Mouse (Mus musculus) forebrain, postnatal 0 days (tissue): ENCODE results near the gene Galnt18. TPM values are rescaled to one million over a fixed set of nuclear protein-coding genes. Genes with fewer than 3 reads are reported as not detected.

Source experiments
- ATAC-seq: fragments of 200-750 bp; cut with Nextera tagmentation; 2 replicates; pipeline ENCODE4 v1.8.0; 2017; ENCODE audit warnings: mild to moderate bottlenecking, moderate library complexity
- DNase-seq: peaks from one replicate; pipeline ENCODE4 v3.0.0-alpha.2; 2015
- H3K27ac ChIP-seq: fragments of 300-500 bp; sonication (generic); 2 replicates; pipeline ENCODE4 v1.5.1; 2014; ENCODE audit warnings: low read depth, mild to moderate bottlenecking, antibody characterized with exemption, low read length, moderate library complexity, mixed read lengths
- H3K27me3 ChIP-seq: fragments of 300-500 bp; sonication (generic); 2 replicates; pipeline ENCODE4 v1.6.1; 2014; ENCODE audit warnings: mild to moderate bottlenecking, low read length, mixed read lengths; ENCODE audit not compliant: insufficient read depth
- H3K36me3 ChIP-seq: fragments of 300-500 bp; sonication (generic); 2 replicates; pipeline ENCODE4 v1.6.1; 2014; ENCODE audit warnings: mild to moderate bottlenecking, moderate library complexity; ENCODE audit not compliant: insufficient read depth
- H3K4me1 ChIP-seq: fragments of 300-500 bp; sonication (generic); 2 replicates; pipeline ENCODE4 v1.6.1; 2014; ENCODE audit warnings: antibody characterized with exemption; ENCODE audit not compliant: insufficient read depth
- H3K4me2 ChIP-seq: fragments of 300-500 bp; sonication (generic); 2 replicates; pipeline ENCODE4 v1.6.1; 2014; ENCODE audit warnings: low read depth, mild to moderate bottlenecking, moderate library complexity
- H3K4me3 ChIP-seq: fragments of 300-500 bp; sonication (generic); 2 replicates; pipeline ENCODE4 v1.5.1; 2014; ENCODE audit warnings: low read depth, low read length, mixed read lengths
- H3K9ac ChIP-seq: fragments of 300-500 bp; sonication (generic); 2 replicates; pipeline ENCODE4 v1.6.1; 2014; ENCODE audit warnings: mild to moderate bottlenecking
- H3K9me3 ChIP-seq: fragments of 300-500 bp; sonication (generic); 2 replicates; pipeline ENCODE4 v1.6.1; 2016; ENCODE audit warnings: low read length
- CTCF ChIP-seq: sonication (generic); IDR thresholded peaks from 2 replicates; pipeline ENCODE4 v1.5.1; 2016; ENCODE audit warnings: antibody characterized with exemption, control low read depth, low read depth
- WGBS: fragments of 180-500 bp; shearing (Covaris S2); extraction: QIAGEN DNeasy Blood & Tissue Kit; methylation state at CpG from one replicate; pipeline ENCODE4 v1.1.7; 2014; 5-methylcytosine and 5-hydroxymethylcytosine counted together
- polyA plus RNA-seq: library from polyadenylated mRNA; unstranded; fragments of >200 nt; fragmentation: Nextera tagmentation; extraction: Ambion mirVana; gene quantifications from 2 replicates; pipeline ENCODE4 v1.2.1, GENCODE M21; 2015
- total RNA-seq: library from RNA; depleted of rRNA; stranded (reverse); fragments of >200 nt; gene quantifications from 2 replicates; pipeline ENCODE4 v1.2.3, GENCODE M21; 2014

The Galnt18 gene
- total and polyA plus RNA-seq, 2 experiments from 2014 or later: 18.0 to 22.0 TPM

DNA sequence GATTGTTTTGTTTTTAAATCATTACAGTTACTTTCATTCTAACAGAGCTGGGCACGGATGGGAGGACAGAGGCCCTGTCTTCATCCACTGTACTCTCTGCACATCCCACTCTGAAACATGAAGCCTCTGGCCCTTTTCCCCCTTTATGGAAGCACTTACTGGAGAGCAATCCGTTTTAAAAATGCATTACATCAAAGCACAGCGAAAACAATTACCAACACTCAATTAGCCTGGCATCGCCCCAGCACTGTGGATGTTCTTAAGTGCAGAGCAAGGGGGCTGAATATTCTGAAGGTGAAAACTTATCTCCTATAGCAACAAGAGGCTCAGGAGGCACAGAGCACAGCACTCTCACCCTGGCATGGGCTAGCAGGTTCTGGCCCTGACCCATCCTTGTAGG is 107.3 kb downstream of the Galnt18 start:
- H3K27ac ChIP-seq: no peak overlapping the region
- no peaks in the 10 kb centered on the region for H3K27me3 ChIP-seq
- no peak overlapping the region for H3K9ac ChIP-seq
- peak; percentile 40 for DNase-seq
- no peak overlapping the region for H3K4me3 ChIP-seq
- no peak overlapping the region for H3K4me2 ChIP-seq
- no peaks in the 10 kb centered on the region for H3K36me3 ChIP-seq
- WGBS: 17% methylated on average over 4 of the region's 4 CpGs
- H3K9me3 ChIP-seq: no peaks in the 10 kb centered on the region
- no peaks in the 10 kb centered on the region for H3K4me1 ChIP-seq
- ATAC-seq: peak; percentile 55
- no peak for TF ChIP-seq CTCF

- ATAC-seq: no peak
- WGBS: 62% methylated on average over 14 of the region's 14 CpGs
- no peak overlapping the region for H3K27ac ChIP-seq
Measured at GRCm38 (mm10) chr7:111663139-111664073, 116.4 kb downstream of the Galnt18 start.

GRCm38 (mm10) chr7:111658579-111658978 is 121.2 kb downstream of the Galnt18 start:
- Histone ChIP-seq H3K4me2 (no peak overlapping the region), H3K27ac (no peak overlapping the region), H3K36me3 (no peaks in the 10 kb centered on the region), H3K4me1 (peaks cover 2% of the 10 kb centered on the region; the same call in 1 of the 2 replicates), H3K27me3 (no peaks in the 10 kb centered on the region), H3K9me3 (no peaks in the 10 kb centered on the region), H3K4me3 (no peak overlapping the region), H3K9ac (no peak overlapping the region)
- DNase-seq: no peak
- ATAC-seq: peak; percentile 59; the same call in 1 of the 2 replicates
- no peak for TF ChIP-seq CTCF
- WGBS: 57% methylated on average over 4 of the region's 4 CpGs

More at GRCm38 (mm10) chr7:111663139-111664073, 116.4 kb downstream of the Galnt18 start:
- TF ChIP-seq CTCF: no peak
- no peaks in the 10 kb centered on the region for H3K9me3 ChIP-seq
- H3K4me1 ChIP-seq: peaks cover 2% of the 10 kb centered on the region; the same call in 1 of the 2 replicates
- H3K36me3 ChIP-seq: no peaks in the 10 kb centered on the region
- H3K27me3 ChIP-seq: no peaks in the 10 kb centered on the region
- no peak overlapping the region for H3K4me3 ChIP-seq
- DNase-seq: no peak
- H3K4me2 ChIP-seq: no peak overlapping the region
- H3K9ac ChIP-seq: no peak overlapping the region

DNA sequence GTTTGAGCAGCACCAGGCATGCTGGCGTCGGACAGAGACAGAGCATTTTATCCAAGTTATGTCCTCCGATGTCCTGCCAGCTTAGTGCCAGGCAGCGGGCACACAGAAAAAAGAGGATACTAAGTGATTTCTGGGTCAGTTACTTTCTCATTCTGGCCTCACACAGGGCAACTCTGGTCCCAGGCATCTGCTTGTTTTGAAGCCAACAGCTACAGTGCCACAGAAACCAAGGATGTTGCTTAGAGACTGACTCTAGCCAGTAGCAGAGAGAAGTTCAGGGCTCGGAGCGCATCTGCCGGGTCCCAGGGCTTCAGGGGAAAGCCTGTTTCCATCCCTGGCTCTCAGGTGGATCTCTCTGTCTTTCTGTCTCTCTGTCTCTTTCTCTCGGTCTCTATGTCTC is 124.8 kb downstream of the Galnt18 start:
- no peak overlapping the region for H3K9ac ChIP-seq
- no peak for DNase-seq
- no peaks in the 10 kb centered on the region for H3K27me3 ChIP-seq
- H3K4me3 ChIP-seq: no peak overlapping the region
- no peak for TF ChIP-seq CTCF
- H3K9me3 ChIP-seq: no peaks in the 10 kb centered on the region
- no peaks in the 10 kb centered on the region for H3K4me1 ChIP-seq
- WGBS: 77% methylated on average over 8 of the region's 8 CpGs
- H3K4me2 ChIP-seq: no peak overlapping the region
- no peak overlapping the region for H3K27ac ChIP-seq
- ATAC-seq: no peak
- H3K36me3 ChIP-seq: no peaks in the 10 kb centered on the region

DNA sequence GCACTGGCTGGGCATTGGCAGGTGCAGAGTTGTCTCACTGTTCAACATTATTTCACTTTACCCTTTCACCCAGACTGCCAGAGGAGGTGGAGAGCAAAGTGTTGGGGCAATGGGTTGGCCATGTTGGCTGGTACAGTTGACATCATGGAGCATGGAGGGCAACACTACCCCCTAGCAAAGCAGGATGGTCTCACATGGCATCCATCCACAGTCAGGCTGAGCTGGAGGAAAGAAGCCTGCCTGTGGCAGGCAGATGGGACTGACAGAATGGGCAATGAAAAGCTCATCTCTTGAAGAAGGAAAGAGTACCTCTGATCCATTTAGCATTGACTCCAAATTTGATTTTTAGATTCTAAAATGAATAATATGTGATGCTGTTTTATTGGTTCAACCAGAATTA is 125.3 kb downstream of the Galnt18 start:
- no peak for ATAC-seq
- TF ChIP-seq CTCF: no peak
- Histone ChIP-seq H3K36me3 (no peaks in the 10 kb centered on the region), H3K27me3 (no peaks in the 10 kb centered on the region), H3K9me3 (no peaks in the 10 kb centered on the region), H3K9ac (no peak overlapping the region), H3K4me2 (no peak overlapping the region), H3K27ac (no peak overlapping the region), H3K4me1 (no peaks in the 10 kb centered on the region), H3K4me3 (no peak overlapping the region)
- no peak for DNase-seq

- H3K27ac ChIP-seq: no peak overlapping the region
- no peak for TF ChIP-seq CTCF
- no peak overlapping the region for H3K4me3 ChIP-seq
- H3K36me3 ChIP-seq: no peaks in the 10 kb centered on the region
- H3K9ac ChIP-seq: no peak overlapping the region
- no peak overlapping the region for H3K4me2 ChIP-seq
- no peaks in the 10 kb centered on the region for H3K9me3 ChIP-seq
- ATAC-seq: no peak
- no peaks in the 10 kb centered on the region for H3K4me1 ChIP-seq
- no peak for DNase-seq
- H3K27me3 ChIP-seq: no peaks in the 10 kb centered on the region
Measured at GRCm38 (mm10) chr7:111644362-111644761, 135.4 kb downstream of the Galnt18 start.

DNA sequence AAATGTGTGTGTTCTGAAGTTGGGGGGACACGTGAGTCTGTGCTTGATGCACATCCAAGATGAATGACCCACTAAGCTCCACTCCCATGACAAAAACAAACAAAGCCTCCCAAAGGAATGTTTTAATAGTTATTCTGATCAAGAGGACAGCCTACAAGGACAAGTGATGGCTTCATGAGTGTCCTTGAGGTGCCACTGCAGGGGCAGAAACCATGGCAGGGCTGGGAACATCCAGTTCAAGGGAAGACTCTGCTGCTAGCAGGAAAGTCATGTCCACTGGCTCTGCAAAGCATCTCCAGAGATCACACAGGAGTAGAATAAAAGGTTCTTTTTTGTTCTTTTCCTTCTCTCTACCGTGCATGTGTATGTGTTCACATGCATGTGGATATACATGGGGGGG is 140.9 kb downstream of the Galnt18 start:
- Histone ChIP-seq H3K4me2 (no peak overlapping the region), H3K27ac (no peak overlapping the region), H3K9me3 (no peaks in the 10 kb centered on the region), H3K4me3 (no peak overlapping the region), H3K36me3 (no peaks in the 10 kb centered on the region), H3K4me1 (no peaks in the 10 kb centered on the region), H3K27me3 (no peaks in the 10 kb centered on the region), H3K9ac (no peak overlapping the region)
- 79% methylated on average over 2 of the region's 2 CpGs for WGBS
- ATAC-seq (no peak), DNase-seq (no peak)
- no peak for TF ChIP-seq CTCF
